Mouse (Mus musculus) forelimb bud, embryonic 11.5 days (tissue): ENCODE measurements around the gene Fopnl.
A peak's percentile ranks its signal among the peaks of the same experiment; 100 is the strongest.

ENCODE experiments used
- DNase-seq: peaks from one replicate; pipeline ENCODE4 v3.0.0-alpha.2; 2012; ENCODE audit warnings: low read depth, low spot score

Gene Fopnl

DNA sequence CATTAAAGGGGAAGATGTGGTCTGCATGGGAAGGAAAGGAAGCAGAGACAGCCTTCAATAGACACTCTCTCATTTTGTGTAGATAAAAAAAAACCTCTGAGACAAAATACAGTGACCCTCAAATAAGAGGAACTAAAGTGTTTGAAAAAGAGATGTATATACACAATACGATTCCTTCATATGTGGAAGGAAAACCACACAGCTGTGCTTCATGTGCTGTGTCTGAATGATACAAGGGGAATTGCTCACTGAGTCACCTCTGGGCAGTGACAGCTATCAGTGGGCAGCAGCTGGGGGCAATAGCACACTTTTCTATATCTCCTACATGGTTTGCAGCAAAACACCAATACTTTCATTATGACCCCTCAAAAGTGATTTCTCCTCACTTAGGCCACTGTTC is 9.8 kb downstream of the Fopnl start:
- DNase-seq: no peak

DNA sequence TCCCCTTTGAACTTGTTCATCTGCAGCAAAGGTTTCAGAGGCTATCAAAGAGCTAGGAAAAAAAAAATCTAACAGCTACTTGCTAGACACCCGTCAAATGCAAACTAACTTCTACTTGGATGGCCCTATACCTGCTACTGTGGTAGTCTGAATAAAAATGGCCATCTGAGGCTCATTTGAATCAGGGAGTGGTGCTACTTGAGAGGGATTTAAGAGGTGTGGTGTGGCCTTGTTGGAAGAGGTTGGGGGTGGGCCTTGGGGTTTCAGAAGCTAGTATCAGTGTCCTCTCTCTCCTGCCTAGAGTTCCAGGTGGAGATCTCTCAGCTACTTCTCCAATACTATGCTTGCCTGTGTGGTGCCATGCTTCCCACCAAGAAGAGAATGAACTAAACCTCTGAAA is 10.8 kb downstream of the Fopnl start:
- no peak for DNase-seq

DNA sequence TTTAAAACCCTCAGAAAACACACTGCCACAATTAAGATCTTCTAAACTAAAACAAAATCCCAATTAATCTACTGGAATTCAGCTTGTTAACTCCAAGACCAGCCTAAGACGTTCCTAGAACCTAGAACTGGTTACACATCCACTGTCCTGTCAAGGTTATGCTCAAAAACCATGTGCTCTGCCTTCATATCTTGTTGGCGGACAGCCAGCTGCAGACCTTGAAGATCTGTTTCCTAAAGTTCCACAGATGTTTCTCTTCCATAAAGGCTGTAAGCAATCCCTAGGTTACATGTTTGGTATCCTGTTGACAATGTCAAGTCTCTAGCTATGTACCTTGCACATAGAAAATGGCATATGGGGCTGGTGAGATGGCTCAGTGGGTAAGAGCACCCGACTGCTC is 12.4 kb downstream of the Fopnl start:
- no peak for DNase-seq

DNA sequence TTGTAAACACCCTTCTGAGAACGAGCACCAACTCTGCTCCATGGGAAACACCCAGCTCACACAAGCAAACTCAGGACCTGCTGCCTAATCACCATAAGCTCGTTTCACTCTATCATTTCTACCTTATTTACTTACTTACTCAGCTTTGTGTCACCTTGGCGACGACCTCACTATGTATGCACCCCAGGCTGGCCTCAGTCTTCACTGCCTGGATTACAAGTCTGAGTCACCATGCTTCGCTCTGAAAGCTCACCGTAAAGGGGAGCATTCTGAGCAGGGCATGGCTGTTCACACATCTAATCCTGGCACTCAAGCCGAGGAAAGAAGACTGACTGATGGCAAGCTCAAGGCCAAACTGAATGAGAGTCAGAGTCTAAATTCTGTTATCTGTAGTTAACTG is 13.5 kb downstream of the Fopnl start:
- no peak for DNase-seq

DNA sequence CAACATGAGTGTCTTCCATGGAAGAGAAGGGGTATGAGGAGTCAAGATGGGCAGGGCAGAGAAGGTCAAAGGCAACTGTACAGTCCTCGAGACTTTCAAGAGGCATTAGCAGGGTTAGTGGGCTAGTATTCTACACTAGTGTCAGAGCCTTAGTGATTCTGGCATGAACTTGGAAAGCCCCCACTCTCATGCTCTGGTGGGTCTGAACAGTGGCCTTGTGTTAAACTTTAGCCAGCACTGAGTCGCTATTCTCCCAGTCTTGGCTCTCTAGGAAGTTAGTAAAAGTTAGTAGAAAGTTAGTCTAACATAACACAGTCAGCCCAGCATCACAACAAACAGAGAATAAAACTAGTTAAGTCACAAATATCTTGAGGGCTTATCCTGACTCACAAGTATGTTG is 14.1 kb downstream of the Fopnl start:
- DNase-seq: no peak

DNA sequence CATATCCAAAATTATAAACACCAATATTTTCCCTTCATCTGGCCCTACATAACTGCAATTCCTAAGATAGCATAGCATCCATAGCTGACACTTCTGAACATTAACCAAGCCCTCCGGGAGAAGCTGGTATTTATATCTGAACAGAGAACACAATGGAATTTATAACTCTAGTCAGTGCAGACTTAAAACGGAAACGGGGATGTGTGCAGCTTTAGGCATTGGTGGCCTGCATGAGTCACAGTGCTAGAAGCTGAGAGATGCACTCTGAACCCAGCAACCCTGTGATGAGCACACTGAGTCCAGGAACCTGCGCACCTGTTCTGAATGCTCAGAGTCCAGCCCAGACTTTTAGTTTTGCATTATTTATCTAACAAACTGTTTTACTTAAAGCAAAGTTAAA is 18.7 kb downstream of the Fopnl start:
- no peak for DNase-seq

DNA sequence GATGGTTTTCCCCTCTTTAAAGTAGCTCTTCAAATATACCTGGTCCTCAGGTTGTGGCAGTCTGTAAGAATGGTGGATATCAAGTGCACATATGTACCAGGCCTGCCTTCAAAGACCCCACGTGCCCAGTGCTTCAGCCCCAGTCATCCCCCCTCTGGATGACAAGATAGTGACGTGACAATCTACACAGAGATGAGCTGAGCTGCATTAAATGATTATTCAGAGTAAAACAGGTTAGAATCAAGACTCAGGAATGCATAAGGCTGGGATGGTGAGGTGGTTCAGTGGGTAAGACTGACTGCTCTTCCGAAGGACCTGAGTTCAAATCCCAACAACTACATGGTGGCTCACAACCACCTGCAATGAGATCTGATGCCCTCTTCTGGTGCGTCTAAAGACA is 19.5 kb downstream of the Fopnl start:
- no peak for DNase-seq

DNA sequence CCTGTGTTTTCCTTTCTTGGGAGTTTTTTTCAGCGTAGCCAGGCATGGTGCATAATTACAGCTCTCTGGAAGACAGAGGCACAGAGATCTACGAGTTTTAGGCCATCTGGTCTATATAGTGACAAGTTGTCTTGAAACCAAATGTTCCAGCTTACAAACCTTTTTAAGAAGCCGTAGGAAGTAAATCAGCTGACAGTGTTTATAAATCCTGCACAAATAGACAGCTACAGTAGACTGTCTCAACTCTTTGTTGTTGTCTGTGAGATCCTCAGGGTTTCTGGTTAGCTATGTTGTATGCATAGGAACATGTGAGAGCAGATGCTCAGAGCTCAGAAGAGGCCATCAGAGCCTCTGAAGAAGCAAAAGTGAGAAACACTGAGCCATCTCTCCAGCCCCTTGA is 20.1 kb downstream of the Fopnl start:
- no peak for DNase-seq

DNA sequence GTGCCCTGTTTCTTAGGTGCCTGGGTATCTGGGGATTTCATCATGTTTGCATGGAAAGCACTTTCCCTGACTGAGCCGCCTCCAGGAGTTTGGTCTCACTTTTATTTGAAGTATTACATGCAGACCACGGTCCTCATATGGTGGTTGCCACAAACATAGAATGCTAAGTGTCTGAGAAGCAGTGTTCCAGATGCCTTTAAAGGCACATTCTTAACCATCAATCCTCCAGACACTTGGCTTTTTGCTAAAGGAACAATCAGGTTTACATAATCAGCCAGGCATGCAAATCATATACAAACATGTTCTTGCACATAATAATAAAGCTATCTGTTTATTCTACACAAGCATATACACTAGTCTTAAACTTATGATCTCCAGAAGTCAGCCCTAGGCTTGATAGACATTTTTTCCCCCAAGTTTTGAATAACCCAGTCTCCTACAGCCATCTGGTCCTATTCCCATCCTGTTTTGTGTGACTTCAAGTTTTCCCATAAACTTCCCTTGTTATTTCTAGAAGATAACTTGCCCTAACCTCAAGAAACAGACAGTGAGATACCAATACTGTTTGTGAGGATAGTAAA is 20.6 kb downstream of the Fopnl start:
- DNase-seq: no peak

DNA sequence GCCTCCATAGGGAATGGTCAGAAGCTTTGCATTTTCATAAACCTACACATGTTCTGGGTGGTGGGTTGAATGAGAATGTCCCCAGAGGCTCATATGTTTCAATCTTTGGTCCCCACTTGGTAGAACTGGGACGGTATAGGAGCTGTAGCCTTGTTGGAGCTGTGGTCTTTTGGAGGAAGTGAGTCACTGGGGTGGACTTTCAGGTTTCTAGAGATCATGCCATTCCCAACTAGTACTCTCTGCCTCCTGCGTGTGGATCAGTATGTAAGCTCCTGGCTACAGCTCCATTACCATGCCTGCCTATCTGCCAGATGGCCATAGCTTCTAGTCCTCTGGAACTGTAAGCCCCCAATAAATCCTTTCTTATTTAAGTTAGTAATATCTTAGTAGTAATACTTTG is 21.9 kb downstream of the Fopnl start:
- DNase-seq: no peak

DNA sequence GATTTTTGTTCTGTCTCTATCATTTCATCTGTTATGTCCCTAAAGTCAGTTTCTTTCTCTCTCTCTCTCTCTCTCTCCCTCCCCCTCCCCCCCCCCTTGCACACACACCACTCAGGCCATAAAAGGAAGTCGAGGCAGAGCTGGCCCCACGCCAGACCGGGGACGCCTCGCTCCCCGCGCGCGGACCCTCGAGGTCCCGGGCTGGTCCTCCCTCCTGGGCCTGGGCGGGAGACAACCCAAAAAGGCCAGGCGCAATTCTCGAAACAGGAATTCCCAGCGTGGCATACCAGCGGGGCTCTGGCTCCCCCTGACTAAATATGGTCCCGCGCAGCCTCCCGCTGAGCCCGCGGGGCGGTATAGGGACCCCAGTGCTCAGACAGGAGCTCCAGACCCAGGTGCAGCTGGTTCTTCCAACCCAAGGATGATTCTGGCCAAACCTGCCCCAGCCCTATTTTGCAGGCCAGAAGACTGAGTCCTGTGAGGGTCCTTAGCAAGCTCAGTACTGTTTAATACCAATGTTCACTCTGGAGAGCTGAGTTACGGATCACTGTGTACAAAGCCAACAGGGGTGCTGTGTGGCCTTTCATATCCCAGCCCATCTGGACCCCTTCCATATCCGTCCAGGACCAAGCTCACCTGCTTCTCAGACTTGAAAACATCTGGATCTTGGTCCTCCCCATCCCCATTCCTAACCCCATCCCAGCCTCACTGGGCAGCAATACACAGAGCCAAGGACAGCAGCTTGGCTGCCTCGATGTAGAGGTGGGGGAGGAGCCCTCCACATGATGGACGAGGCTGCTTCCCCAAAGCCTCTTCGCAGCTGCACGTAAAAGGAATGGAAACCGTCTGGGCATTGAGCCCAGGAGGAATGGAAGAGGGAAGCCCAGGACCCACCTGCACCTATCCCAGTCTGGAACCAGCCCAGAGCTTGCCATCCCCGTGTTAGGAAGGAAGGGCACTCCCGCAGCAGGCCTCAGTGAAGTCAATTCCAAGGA is 24.7 kb downstream of the Fopnl start:
- no peak for DNase-seq

DNA sequence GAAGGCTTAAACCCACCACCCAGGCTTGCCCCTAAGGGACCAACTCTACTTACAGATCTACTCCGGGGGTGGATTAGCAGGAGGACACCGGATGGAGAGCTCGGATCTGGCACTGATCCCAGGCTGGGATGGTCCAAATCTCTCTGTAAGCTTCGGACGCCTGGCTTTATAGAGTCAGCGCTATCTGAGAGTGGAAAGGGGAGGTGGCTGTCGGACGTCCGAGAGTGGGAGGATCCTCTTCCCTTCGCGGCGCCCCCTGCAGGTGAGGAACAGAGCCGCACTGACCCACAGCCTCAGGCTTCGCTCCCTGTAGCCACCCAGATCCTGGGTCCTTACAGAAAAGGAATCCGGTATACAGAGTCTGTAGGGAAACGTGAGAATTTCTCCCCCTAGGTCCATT is 26.0 kb downstream of the Fopnl start, which contains the start of gene Myh11:
Gene Myh11, minus strand, starts transcription at position 150 of the 400 bp plus-strand sequence.
- DNase-seq: peak; percentile 40

DNA sequence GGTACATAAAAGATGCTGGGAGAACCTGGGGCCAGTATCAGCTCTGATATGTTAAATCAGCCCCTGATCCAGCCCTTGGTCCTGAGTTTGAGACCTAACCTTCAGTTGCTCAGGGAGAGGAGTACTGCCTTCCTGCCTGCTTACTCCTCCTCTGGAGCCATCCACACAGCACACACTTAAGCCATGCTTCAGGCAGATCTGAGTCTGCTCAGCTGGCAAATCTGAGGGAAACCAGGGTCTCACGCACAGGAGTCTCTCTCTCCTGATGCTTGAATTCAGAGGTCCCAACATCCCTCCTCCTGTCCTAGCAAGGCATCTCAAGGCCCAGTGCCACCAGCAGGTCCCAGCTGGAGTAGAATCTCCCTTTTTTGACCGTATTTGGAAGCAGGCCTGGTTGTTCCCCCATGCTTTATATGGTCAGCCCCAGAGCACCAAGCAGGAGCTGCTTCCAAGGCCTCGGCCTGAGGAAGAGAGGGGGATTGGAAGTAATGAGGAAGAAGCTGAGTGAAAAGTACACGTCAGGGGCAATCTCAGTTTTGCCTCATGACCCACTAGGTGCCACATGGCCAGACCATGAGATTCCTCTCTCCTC is 44.7 kb downstream of the Fopnl start:
- no peak for DNase-seq

DNA sequence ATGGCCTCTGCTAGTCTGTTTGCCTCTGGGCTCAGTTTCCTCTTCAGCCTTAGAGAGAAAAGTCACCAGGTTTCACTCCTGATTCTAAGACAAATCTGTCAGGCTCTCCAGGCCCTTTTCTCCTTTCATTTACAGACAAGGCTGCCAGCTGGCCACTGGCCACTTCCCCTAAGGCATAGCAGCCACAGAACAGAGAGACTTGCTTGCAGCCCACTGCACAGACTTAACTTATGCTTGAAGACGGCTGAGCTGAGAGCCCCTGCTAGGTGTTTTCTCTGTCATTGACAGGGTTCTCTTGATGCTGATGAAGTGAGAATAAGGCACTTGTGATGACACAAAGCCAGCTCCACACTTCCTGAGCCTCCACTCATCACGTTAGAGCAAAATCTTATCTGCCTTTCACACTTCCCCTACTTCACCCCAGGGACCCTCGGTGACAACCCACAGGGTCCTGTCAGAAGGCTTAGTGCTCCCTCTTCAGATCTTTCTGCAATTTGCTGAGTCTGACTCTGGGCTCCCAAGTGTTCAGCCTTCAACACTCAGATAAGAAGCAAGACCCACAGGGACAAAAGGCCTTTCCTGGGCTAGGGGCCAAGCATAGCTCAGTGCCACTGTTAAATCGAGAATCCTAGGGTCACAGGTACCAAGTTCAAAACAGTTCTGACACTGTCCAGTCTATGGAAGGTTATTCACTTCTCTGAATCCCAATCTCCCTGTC is 51.8 kb downstream of the Fopnl start:
- DNase-seq: no peak

DNA sequence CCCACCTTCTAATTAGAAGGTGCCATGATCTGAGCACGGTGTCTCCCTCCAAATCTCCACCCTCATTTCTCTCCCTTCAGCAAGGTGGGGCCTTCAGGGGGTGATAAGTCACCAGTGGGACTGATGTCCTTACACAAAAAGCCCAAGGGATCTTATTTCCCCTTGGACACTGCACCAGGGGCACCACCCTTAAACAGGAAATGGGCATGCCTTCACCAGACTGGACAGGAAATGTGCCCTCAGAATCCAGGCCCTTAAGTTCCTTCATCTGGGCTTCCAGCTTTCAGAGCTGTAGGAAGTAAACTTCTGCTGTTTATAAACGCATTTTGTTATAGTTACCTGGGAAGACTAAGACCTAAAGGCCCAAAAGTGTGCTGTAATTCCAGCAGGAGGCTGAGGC is 52.7 kb downstream of the Fopnl start:
- DNase-seq: no peak

DNA sequence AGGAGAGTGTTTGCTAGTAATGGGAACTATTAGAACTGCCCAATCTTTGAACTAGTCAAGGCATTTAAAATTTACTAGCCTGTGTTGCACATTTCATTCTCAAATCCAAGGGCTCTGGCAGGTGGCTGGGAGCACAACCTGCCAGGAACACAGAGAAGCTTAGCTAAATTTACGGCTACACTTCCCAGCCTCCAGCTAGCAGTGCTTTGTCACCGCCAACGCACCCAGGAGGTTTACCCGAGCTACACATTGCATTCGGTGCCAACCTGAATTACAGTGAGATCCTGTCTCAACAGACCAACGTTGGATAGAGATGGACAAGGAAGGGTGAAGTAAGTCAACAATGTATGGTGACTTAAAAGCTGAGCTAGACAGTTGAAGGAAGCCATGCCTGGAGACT is 54.0 kb downstream of the Fopnl start:
- DNase-seq: no peak

DNA sequence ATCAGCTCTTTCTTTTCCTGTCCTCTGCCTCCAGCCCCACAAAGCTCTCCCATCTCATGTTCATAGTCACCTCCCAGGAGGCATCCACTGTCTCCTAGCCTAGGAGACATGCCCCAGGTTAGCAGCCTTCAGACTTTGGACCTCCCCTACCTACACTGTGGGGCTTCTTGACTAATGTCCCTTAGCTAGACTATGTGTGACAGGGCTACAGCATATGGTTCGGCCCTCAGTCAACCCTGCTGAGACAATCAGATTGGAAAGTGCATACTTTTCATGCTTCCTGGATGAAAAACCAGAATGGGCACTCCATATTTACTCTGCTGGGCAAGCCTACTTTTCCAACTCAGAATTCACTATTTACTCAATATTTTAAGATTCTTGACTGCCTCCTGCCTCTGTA is 54.8 kb downstream of the Fopnl start:
- DNase-seq: no peak

DNA sequence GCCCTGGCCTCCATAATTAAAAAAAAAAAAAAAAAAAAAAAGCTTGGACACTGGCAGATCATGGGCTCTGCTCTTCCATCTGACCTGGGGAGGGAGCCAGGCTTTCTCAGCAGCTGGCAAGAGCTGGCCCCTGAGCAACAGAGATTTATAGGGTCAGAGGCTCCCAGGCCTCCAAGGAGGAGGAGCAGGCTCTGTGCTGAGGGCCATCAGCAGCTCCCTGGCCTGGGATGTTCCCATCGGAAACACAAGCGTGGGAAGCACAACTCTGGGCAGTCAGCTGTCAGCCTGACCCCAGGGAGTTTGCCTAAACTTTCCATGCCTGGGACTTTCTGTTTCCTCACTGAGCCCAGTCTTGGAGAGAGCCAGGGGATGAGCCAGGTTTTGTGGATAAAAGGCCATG is 58.3 kb downstream of the Fopnl start:
- no peak for DNase-seq

DNA sequence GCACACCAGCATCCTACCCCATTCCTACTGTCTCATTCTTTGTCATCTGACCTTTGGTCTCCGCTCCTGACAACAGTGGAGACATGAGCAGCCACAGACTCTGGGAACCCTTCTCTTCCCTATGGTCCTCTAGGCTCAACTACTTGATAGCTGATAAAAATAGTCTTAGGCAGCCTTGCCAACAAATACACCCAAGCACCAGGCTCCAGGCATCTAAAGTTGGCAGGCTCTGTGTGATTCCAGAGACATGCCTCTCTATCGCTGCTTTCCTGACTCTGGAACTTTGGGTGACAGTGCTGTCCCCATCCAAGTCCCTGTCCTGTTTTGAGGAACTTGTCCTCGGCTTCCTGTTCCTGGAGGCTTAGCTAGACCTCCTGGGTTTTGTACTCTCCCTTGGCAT is 63.6 kb downstream of the Fopnl start:
- DNase-seq: no peak

DNA sequence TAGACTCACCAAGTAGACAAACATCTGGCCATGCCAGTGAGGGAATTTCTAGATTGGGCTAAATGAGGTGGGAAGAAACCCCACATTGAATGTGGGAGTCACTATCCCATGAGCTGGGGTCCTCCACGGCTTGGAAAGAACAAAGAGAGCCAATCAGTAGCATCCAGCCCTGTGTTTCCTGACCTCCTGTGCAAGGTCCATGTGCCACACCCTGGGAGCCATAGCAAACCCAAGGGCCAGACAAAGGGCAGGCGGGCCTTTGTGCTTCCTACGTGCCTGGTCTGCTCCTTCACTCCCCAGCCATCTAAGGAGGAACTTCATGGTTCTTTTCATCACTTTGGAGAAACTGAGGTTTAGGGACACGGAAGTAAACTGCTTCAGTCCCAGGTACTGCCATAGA is 64.3 kb downstream of the Fopnl start:
- DNase-seq: no peak

DNA sequence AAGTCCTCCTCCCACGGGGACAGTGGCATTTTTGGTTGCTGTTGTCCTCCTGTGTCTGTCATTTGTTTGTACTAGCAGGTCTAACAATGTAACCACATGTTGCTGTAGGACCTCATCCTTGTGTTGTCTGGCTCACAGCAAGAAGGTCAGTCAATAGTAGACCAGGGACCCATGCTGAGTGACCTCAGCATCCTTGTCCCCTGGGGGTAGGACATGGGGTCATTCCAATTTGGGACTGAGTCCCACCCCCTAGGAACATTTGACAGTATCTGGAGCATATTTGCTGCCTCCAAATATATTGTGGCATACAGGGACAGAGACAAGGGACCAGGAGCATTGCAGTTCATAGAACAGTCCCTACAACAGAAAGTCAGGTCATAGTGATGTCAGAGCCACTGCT is 67.3 kb downstream of the Fopnl start:
- DNase-seq: no peak
